Mouse (Mus musculus) stomach, embryonic 14.5 days (tissue): ENCODE measurements at regions not wholly inside any gene's neighbourhood (a gene's known extent, or its start where the extent isn't known, plus 50 kb on each side); places are given as distances from the start of the nearest gene placed in this dataset.

Experiments
- ATAC-seq: fragments of 200-750 bp; cut with Nextera tagmentation; 2 replicates; pipeline ENCODE4 v1.8.0; 2017; ENCODE audit warnings: low read depth, moderate TSS enrichment; ENCODE audit not compliant: insufficient number of reproducible peaks, insufficient read depth, low FRiP score
- H3K27ac ChIP-seq: fragments of 300-500 bp; sonication (generic); 2 replicates; pipeline ENCODE4 v1.5.1; 2014; ENCODE audit warnings: mild to moderate bottlenecking, low read length, moderate library complexity, mixed read lengths
- H3K27me3 ChIP-seq: fragments of 300-500 bp; sonication (generic); 2 replicates; pipeline ENCODE4 v1.6.1; 2014; ENCODE audit warnings: low read length, control low read depth, mixed read lengths; ENCODE audit not compliant: control insufficient read depth, insufficient read depth
- H3K36me3 ChIP-seq: fragments of 300-500 bp; sonication (generic); 2 replicates; pipeline ENCODE4 v1.6.1; 2014; ENCODE audit warnings: mild to moderate bottlenecking, control low read depth, low read length, moderate library complexity, mixed read lengths; ENCODE audit not compliant: control insufficient read depth, insufficient read depth
- H3K4me1 ChIP-seq: fragments of 300-500 bp; sonication (generic); 2 replicates; pipeline ENCODE4 v1.6.1; 2014; ENCODE audit warnings: low read length, control low read depth, mixed read lengths; ENCODE audit not compliant: control insufficient read depth, insufficient read depth
- H3K4me2 ChIP-seq: fragments of 300-500 bp; sonication (generic); replicated peaks from 2 replicates; pipeline ENCODE4 v1.6.1; 2014; ENCODE audit warnings: low read depth, low read length, control low read depth
- H3K4me3 ChIP-seq: fragments of 300-500 bp; sonication (generic); 2 replicates; pipeline ENCODE4 v1.5.1; 2014; ENCODE audit warnings: low read depth, low read length, control low read depth
- H3K9ac ChIP-seq: fragments of 300-500 bp; sonication (generic); replicated peaks from 2 replicates; pipeline ENCODE4 v1.6.1; 2014; ENCODE audit warnings: low read depth, mild to moderate bottlenecking, control low read depth, low read length, moderate library complexity, mixed read lengths
- H3K9me3 ChIP-seq: fragments of 300-500 bp; sonication (generic); 2 replicates; pipeline ENCODE4 v1.6.1; 2016; ENCODE audit warnings: low read depth, low read length, control low read depth; ENCODE audit not compliant: control insufficient read depth
- whole genome bisulfite sequencing: fragments of 180-500 bp; shearing (Covaris S2); extraction: QIAGEN DNeasy Blood & Tissue Kit; methylation state at CpG from one replicate; pipeline ENCODE4 v1.1.7; 2014; 5-methylcytosine and 5-hydroxymethylcytosine counted together

- Histone ChIP-seq H3K9ac (no peak overlapping the region), H3K27ac (no peak overlapping the region), H3K4me1 (no peaks in the 10 kb centered on the region), H3K36me3 (no peaks in the 10 kb centered on the region), H3K4me3 (no peak overlapping the region), H3K4me2 (no peak overlapping the region), H3K27me3 (no peaks in the 10 kb centered on the region), H3K9me3 (no peaks in the 10 kb centered on the region)
- ATAC-seq = no peak
- 59% methylated on average over 3 of the region's 3 CpGs for WGBS
These were observed 68.1 kb upstream of the Adamts18 start for GRCm38 (mm10) chr8:113916649-113917048.

- Histone ChIP-seq H3K4me2 (no peak overlapping the region), H3K9me3 (no peaks in the 10 kb centered on the region), H3K27me3 (no peaks in the 10 kb centered on the region), H3K4me1 (no peaks in the 10 kb centered on the region), H3K36me3 (no peaks in the 10 kb centered on the region), H3K9ac (no peak overlapping the region), H3K4me3 (no peak overlapping the region), H3K27ac (no peak overlapping the region)
- ATAC-seq = no peak
- 17% methylated on average over 6 of the region's 6 CpGs for WGBS
These were observed 68.7 kb upstream of the Adamts18 start for GRCm38 (mm10) chr8:113917197-113917596.

- H3K4me1 ChIP-seq = no peaks in the 10 kb centered on the region
- H3K4me3 ChIP-seq = no peak overlapping the region
- H3K4me2 ChIP-seq = no peak overlapping the region
- H3K9me3 ChIP-seq = no peaks in the 10 kb centered on the region
- WGBS = 60% methylated on average over 2 of the region's 2 CpGs
- no peaks in the 10 kb centered on the region for H3K27me3 ChIP-seq
- no peaks in the 10 kb centered on the region for H3K36me3 ChIP-seq
- no peak for ATAC-seq
- no peak overlapping the region for H3K9ac ChIP-seq
- H3K27ac ChIP-seq = no peak overlapping the region
These were observed 71.8 kb upstream of the Adamts18 start for GRCm38 (mm10) chr8:113920306-113920705.

GRCm38 (mm10) chr8:113923381-113923780 is 74.8 kb upstream of the Adamts18 start:
- no peak for ATAC-seq
- Histone ChIP-seq H3K27me3 (no peaks in the 10 kb centered on the region), H3K4me1 (no peaks in the 10 kb centered on the region), H3K4me2 (no peak overlapping the region), H3K9ac (no peak overlapping the region), H3K9me3 (no peaks in the 10 kb centered on the region), H3K36me3 (no peaks in the 10 kb centered on the region), H3K4me3 (no peak overlapping the region), H3K27ac (no peak overlapping the region)
- WGBS = 27% methylated on average over 3 of the region's 3 CpGs

- 82% methylated on average over 3 of the region's 3 CpGs for WGBS
- no peaks in the 10 kb centered on the region for H3K36me3 ChIP-seq
- no peaks in the 10 kb centered on the region for H3K9me3 ChIP-seq
- H3K4me2 ChIP-seq = no peak overlapping the region
- H3K4me3 ChIP-seq = no peak overlapping the region
- no peaks in the 10 kb centered on the region for H3K4me1 ChIP-seq
- no peak overlapping the region for H3K27ac ChIP-seq
- H3K27me3 ChIP-seq = no peaks in the 10 kb centered on the region
- no peak for ATAC-seq
- no peak overlapping the region for H3K9ac ChIP-seq
These were observed 105.2 kb upstream of the Adamts18 start for GRCm38 (mm10) chr8:113953721-113954120.

GRCm38 (mm10) chr8:113956439-113957043 is 108.0 kb upstream of the Adamts18 start:
- H3K27me3 ChIP-seq = no peaks in the 10 kb centered on the region
- no peak for ATAC-seq
- no peak overlapping the region for H3K4me3 ChIP-seq
- H3K4me2 ChIP-seq = no peak overlapping the region
- no peaks in the 10 kb centered on the region for H3K9me3 ChIP-seq
- H3K27ac ChIP-seq = no peak overlapping the region
- WGBS = 50% methylated on average over 14 of the region's 14 CpGs
- no peaks in the 10 kb centered on the region for H3K4me1 ChIP-seq
- H3K9ac ChIP-seq = no peak overlapping the region
- H3K36me3 ChIP-seq = no peaks in the 10 kb centered on the region

GRCm38 (mm10) chr8:113957821-113958220 is 109.3 kb upstream of the Adamts18 start:
- Histone ChIP-seq H3K9ac (no peak overlapping the region), H3K4me1 (no peaks in the 10 kb centered on the region), H3K4me3 (no peak overlapping the region), H3K4me2 (no peak overlapping the region), H3K27me3 (no peaks in the 10 kb centered on the region), H3K36me3 (no peaks in the 10 kb centered on the region), H3K9me3 (no peaks in the 10 kb centered on the region), H3K27ac (no peak overlapping the region)
- ATAC-seq = no peak
- WGBS = 74% methylated on average over 6 of the region's 6 CpGs

- Histone ChIP-seq H3K9ac (no peak overlapping the region), H3K27me3 (no peaks in the 10 kb centered on the region), H3K36me3 (no peaks in the 10 kb centered on the region), H3K4me2 (no peak overlapping the region), H3K4me3 (no peak overlapping the region), H3K9me3 (peaks cover 7% of the 10 kb centered on the region; the same call in 1 of the 2 replicates), H3K27ac (no peak overlapping the region), H3K4me1 (peaks cover 7% of the 10 kb centered on the region; the same call in 1 of the 2 replicates)
- no peak for ATAC-seq
- WGBS = 54% methylated on average over 5 of the region's 5 CpGs
These were observed 127.3 kb upstream of the Adamts18 start for GRCm38 (mm10) chr8:113975810-113976209.

- ATAC-seq = no peak
- H3K4me1 ChIP-seq = peaks cover 7% of the 10 kb centered on the region; the same call in 1 of the 2 replicates
- no peak overlapping the region for H3K4me3 ChIP-seq
- H3K36me3 ChIP-seq = no peaks in the 10 kb centered on the region
- no peak overlapping the region for H3K27ac ChIP-seq
- no peak overlapping the region for H3K9ac ChIP-seq
- no peak overlapping the region for H3K4me2 ChIP-seq
- H3K9me3 ChIP-seq = peaks cover 7% of the 10 kb centered on the region; the same call in 1 of the 2 replicates
- WGBS = 33% methylated on average over 4 of the region's 4 CpGs
- no peaks in the 10 kb centered on the region for H3K27me3 ChIP-seq
These were observed 128.1 kb upstream of the Adamts18 start for GRCm38 (mm10) chr8:113976626-113977025.
